Mouse (Mus musculus): ENCODE results near the gene Nxpe4. TPM values are rescaled to one million over a fixed set of nuclear protein-coding genes. Genes with fewer than 3 reads are reported as not detected.
"Not testable (repeated sequence)": the region's sequence is repeated elsewhere in the genome, so short reads cannot be mapped to it uniquely, and the experiment has no call there.

The Nxpe4 gene
- total and polyA plus RNA-seq, 3 experiments: 9.2 to 14.9 TPM; not detected in 1

- H3K4me3 ChIP-seq (ENCODE audit: control insufficient read depth in 1 of 2, insufficient read depth in 1 of 2, low read depth in 2 of 2, low read length in 2 of 2): no peak overlapping the region
- TF ChIP-seq RCOR1 (IDR thresholded peaks at IDR 0.05; ENCODE audit: low read depth, low read length): no peak
- TF ChIP-seq USF1 (IDR thresholded peaks at IDR 0.05; ENCODE audit: low read depth, low read length): no peak
- no peak for TF ChIP-seq ELF1 (IDR thresholded peaks at IDR 0.05; ENCODE audit: low read depth, low read length)
- no peak for DNase-seq (ENCODE audit: low read depth, low spot score)
- no peak overlapping the region for H3K27ac ChIP-seq (ENCODE audit: control insufficient read depth, low read depth, low read length)
- H3K9me3 ChIP-seq (replicated peaks; ENCODE audit: insufficient read depth, low read length): no peaks in the 10 kb centered on the region
- no peaks in the 10 kb centered on the region for H3K27me3 ChIP-seq (ENCODE audit: control insufficient read depth in 1 of 2, insufficient read depth in 2 of 2, low read length in 2 of 2)
- no peaks in the 10 kb centered on the region for H3K4me1 ChIP-seq (ENCODE audit: control insufficient read depth in 1 of 2, insufficient read depth in 2 of 2, low read length in 2 of 2)
- no peaks in the 10 kb centered on the region for H3K36me3 ChIP-seq (ENCODE audit: control insufficient read depth in 1 of 2, insufficient read depth in 2 of 2, low read length in 2 of 2)
- no peak overlapping the region for H3K9ac ChIP-seq (ENCODE audit: control insufficient read depth, low read depth, low read length, poor library complexity, severe bottlenecking)
- no peaks in the 10 kb centered on the region for H3K79me2 ChIP-seq (ENCODE audit: control insufficient read depth, insufficient read depth, low read length, poor library complexity)
These were observed 19.2 kb upstream of the Nxpe4 start for GRCm38 (mm10) chr9:48142646-48143045.

GRCm38 (mm10) chr9:48146761-48147160 lies 15.1 kb upstream of the Nxpe4 start:
- no peaks in the 10 kb centered on the region for H3K9me3 ChIP-seq (replicated peaks; ENCODE audit: insufficient read depth, low read length)
- no peak for DNase-seq (ENCODE audit: low read depth, low spot score)
- no peak overlapping the region for H3K27ac ChIP-seq (ENCODE audit: control insufficient read depth, low read depth, low read length)
- no peaks in the 10 kb centered on the region for H3K79me2 ChIP-seq (ENCODE audit: control insufficient read depth, insufficient read depth, low read length, poor library complexity)
- TF ChIP-seq KAT2A (conservative IDR thresholded peaks at IDR 0.05; ENCODE audit: low read depth, low read length): no peak
- TF ChIP-seq ZMIZ1 (IDR thresholded peaks at IDR 0.05; ENCODE audit: low read depth, low read length): no peak
- no peak for TF ChIP-seq USF1 (IDR thresholded peaks at IDR 0.05; ENCODE audit: low read depth, low read length)
- TF ChIP-seq BHLHE40 (IDR thresholded peaks at IDR 0.05; ENCODE audit: borderline replicate concordance, low read depth, low read length): no peak
- no peak for TF ChIP-seq USF2 (IDR thresholded peaks at IDR 0.05; ENCODE audit: borderline replicate concordance in 1 of 2, insufficient read depth in 1 of 2, low read depth in 1 of 2, low read length in 2 of 2)
- no peak for TF ChIP-seq MAZ (IDR thresholded peaks at IDR 0.05; ENCODE audit: low read depth, low read length)
- TF ChIP-seq UBTF (IDR thresholded peaks at IDR 0.05; ENCODE audit: borderline replicate concordance, insufficient read depth, low read depth, low read length): no peak
- TF ChIP-seq NELFE (IDR thresholded peaks at IDR 0.05; ENCODE audit: low read depth, low read length): no peak
- no peak for TF ChIP-seq SIN3A (IDR thresholded peaks at IDR 0.05; ENCODE audit: low read length)
- no peak for TF ChIP-seq GABPA (IDR thresholded peaks at IDR 0.05; ENCODE audit: low read depth, low read length)
- no peak for TF ChIP-seq TBP (IDR thresholded peaks at IDR 0.05; ENCODE audit: low read depth, low read length)
- TF ChIP-seq TCF12 (IDR thresholded peaks at IDR 0.05; ENCODE audit: low read depth, low read length): no peak
- no peak for TF ChIP-seq POLR2AphosphoS2 (IDR thresholded peaks at IDR 0.05; ENCODE audit: low read length)
- TF ChIP-seq MYB (IDR thresholded peaks at IDR 0.05; ENCODE audit: low read depth, low read length): no peak
- TF ChIP-seq EP300 (IDR thresholded peaks at IDR 0.05; ENCODE audit: low read depth in 1 of 2, low read length in 2 of 2): no peak
- no peak for TF ChIP-seq JUND (IDR thresholded peaks at IDR 0.05; ENCODE audit: low read depth, low read length)
- TF ChIP-seq ZKSCAN1 (IDR thresholded peaks at IDR 0.05; ENCODE audit: low read depth, low read length): no peak
- H3K4me1 ChIP-seq (ENCODE audit: control insufficient read depth in 1 of 2, insufficient read depth in 2 of 2, low read length in 2 of 2): no peaks in the 10 kb centered on the region
- H3K36me3 ChIP-seq (ENCODE audit: control insufficient read depth in 1 of 2, insufficient read depth in 2 of 2, low read length in 2 of 2): no peaks in the 10 kb centered on the region
- H3K9ac ChIP-seq (ENCODE audit: control insufficient read depth, low read depth, low read length, poor library complexity, severe bottlenecking): no peak overlapping the region
- H3K4me3 ChIP-seq (ENCODE audit: control insufficient read depth in 1 of 2, insufficient read depth in 1 of 2, low read depth in 2 of 2, low read length in 2 of 2): no peak overlapping the region
- H3K27me3 ChIP-seq (ENCODE audit: control insufficient read depth in 1 of 2, insufficient read depth in 2 of 2, low read length in 2 of 2): no peaks in the 10 kb centered on the region

- not testable (repeated sequence) for H3K9me3 ChIP-seq (replicated peaks; ENCODE audit: insufficient read depth, low read length); H3K36me3 ChIP-seq (ENCODE audit: control insufficient read depth in 1 of 2, insufficient read depth in 2 of 2, low read length in 2 of 2); H3K27ac ChIP-seq (ENCODE audit: control insufficient read depth, low read depth, low read length); DNase-seq (ENCODE audit: low read depth, low spot score); H3K27me3 ChIP-seq (ENCODE audit: control insufficient read depth in 1 of 2, insufficient read depth in 2 of 2, low read length in 2 of 2); H3K79me2 ChIP-seq (ENCODE audit: control insufficient read depth, insufficient read depth, low read length, poor library complexity); H3K4me1 ChIP-seq (ENCODE audit: control insufficient read depth in 1 of 2, insufficient read depth in 2 of 2, low read length in 2 of 2); H3K4me3 ChIP-seq (ENCODE audit: control insufficient read depth in 1 of 2, insufficient read depth in 1 of 2, low read depth in 2 of 2, low read length in 2 of 2); H3K9ac ChIP-seq (ENCODE audit: control insufficient read depth, low read depth, low read length, poor library complexity, severe bottlenecking)
These were observed 4.7 kb downstream of the Nxpe4 start for GRCm38 (mm10) chr9:48166531-48166930.
